Mouse (Mus musculus) brain, embryonic 14.5 days (tissue): ENCODE results near the gene Creb3l2.

ENCODE experiments used
- CTCF ChIP-seq: fragments of 200-500 bp; IDR thresholded peaks from 2 replicates; pipeline ENCODE4 v1.5.1; 2012; ENCODE audit warnings: inconsistent platforms, mild to moderate bottlenecking, moderate library complexity, borderline replicate concordance; ENCODE audit not compliant: insufficient read depth, insufficient read length; ENCODE audit errors: extremely low read depth
- POLR2A ChIP-seq: fragments of 200-500 bp; IDR thresholded peaks from 2 replicates; pipeline ENCODE4 v1.6.1; 2012; ENCODE audit warnings: mild to moderate bottlenecking, inconsistent platforms, borderline replicate concordance; ENCODE audit not compliant: poor library complexity, insufficient read depth, insufficient read length, severe bottlenecking; ENCODE audit errors: extremely low read depth

DNA sequence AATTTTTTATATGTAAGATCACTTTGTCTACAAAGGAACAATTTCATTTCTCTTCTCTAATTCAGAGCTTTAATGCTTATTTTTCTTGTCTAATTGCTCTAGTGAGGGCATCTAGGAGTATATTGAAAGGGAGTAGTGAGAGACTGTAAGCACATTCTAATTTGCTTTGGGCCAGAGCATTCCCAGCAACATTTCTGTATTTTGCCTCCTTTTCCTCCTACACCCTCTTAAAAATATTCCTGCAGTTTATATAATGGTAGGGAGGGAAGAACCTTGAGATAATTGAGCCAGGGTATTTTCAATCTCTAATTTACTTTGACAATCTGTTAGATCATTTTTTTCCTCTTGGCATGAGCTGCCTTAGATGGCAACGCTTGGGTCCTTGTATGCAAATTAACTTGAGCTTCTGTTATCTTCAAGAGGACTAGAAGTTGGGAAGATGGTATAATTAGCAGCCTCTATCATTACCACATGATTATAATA is 42.7 kb upstream of the Creb3l2 start:
- TF ChIP-seq CTCF (no peak), POLR2A (no peak)
